Mouse (Mus musculus): ENCODE measurements around the gene Ube2i.

DNA sequence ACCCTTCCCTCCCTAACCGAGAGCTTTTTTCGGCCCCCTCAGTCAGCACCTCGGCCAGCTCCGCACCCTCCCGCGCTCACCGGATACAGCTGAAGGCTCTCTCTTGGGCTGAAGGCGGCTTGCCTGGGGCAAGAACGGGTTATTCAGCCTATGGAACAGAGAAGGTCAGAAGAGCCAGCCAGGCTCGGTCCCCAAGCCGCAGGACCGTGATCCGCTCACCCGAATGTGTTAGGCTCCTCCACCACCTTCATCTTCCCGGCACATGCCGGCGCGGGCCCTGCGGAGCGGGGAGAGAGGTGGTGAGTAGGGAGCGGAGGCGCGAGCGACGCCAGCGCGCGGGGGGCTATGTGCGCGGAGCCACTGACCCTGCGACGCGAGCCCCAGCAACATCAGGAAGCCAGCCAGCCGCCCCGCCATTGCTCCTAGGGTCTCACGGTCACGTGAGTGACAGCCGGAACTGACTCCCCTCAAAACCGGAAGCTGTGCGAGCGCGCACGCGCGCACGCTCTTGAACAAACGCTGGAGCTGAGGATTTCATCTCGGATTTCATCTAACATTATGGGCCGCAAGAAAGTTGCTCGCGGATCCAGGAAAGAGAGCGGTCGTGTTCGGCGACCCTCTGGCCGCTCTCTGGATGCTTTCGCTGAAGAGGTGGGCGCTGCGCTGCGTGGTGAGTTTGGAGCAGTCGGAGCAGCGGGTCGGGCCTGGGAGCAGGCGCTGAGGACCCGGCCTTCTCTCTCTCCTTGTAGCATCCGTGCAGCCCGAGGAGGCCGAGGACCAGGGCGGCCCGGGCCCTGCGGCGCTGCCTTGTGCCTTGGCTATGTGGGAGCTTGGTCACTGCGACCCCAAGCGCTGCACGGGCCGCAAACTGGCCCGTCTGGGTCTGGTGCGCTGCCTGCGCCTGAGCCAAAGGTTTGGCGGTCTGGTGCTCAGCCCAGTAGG lies 34.5 kb downstream of the Ube2i start, which contains the start of the genes Gnptg and Tsr3:
- TF ChIP-seq GATA1 (IDR thresholded peaks at IDR 0.05; ENCODE audit: borderline replicate concordance, low read length): no peak
- peak; percentile 46; the same call in 1 of the 2 replicates for TF ChIP-seq FLI1 (IDR thresholded peaks at IDR 0.05; ENCODE audit: low read length)
